Mouse (Mus musculus): ENCODE measurements around the gene Nrip1. TPM values are rescaled to one million over a fixed set of nuclear protein-coding genes. Genes with fewer than 3 reads are reported as not detected.

Nrip1 gene
- polyA plus RNA-seq, 1 experiment from 2014 or later: 23.3 TPM

GRCm38 (mm10) chr16:76344761-76345368 lies 28.8 kb downstream of the Nrip1 start:
- Histone ChIP-seq H3K4me2 (no peak overlapping the region), H3K9ac (no peak overlapping the region), H3K27me3 (replicated peaks) (no peaks in the 10 kb centered on the region), H3K4me3 (no peak overlapping the region), H3K27ac (replicated peaks) (no peak overlapping the region), H3K9me3 (peaks cover 8% of the 10 kb centered on the region), H3K4me1 (peaks cover 23% of the 10 kb centered on the region), H3K36me3 (peaks cover 56% of the 10 kb centered on the region)
- 83% methylated on average over 3 of the region's 3 CpGs for WGBS
- no peak for ATAC-seq (ENCODE audit: extremely low read depth, insufficient number of reproducible peaks, low FRiP score, low TSS enrichment)

GRCm38 (mm10) chr16:76344030-76344429 lies 29.6 kb downstream of the Nrip1 start:
- no peak overlapping the region for H3K9ac ChIP-seq
- H3K9me3 ChIP-seq: peaks cover 8% of the 10 kb centered on the region
- no peaks in the 10 kb centered on the region for H3K27me3 ChIP-seq (replicated peaks)
- peaks cover 53% of the 10 kb centered on the region for H3K36me3 ChIP-seq
- H3K4me2 ChIP-seq: no peak overlapping the region
- H3K4me1 ChIP-seq: peaks cover 23% of the 10 kb centered on the region
- H3K27ac ChIP-seq (replicated peaks): no peak overlapping the region
- WGBS: 92% methylated on average over 2 of the region's 2 CpGs
- ATAC-seq (ENCODE audit: extremely low read depth, insufficient number of reproducible peaks, low FRiP score, low TSS enrichment): no peak
- H3K4me3 ChIP-seq: no peak overlapping the region

GRCm38 (mm10) chr16:76341636-76342035 lies 32.0 kb downstream of the Nrip1 start:
- 57% methylated on average over 8 of the region's 8 CpGs for WGBS
- Histone ChIP-seq H3K4me1 (peaks cover 24% of the 10 kb centered on the region), H3K36me3 (peaks cover 44% of the 10 kb centered on the region), H3K27ac (replicated peaks) (no peak overlapping the region), H3K4me2 (no peak overlapping the region), H3K4me3 (no peak overlapping the region), H3K9ac (no peak overlapping the region), H3K27me3 (replicated peaks) (no peaks in the 10 kb centered on the region), H3K9me3 (peaks cover 8% of the 10 kb centered on the region)
- no peak for ATAC-seq (ENCODE audit: extremely low read depth, insufficient number of reproducible peaks, low FRiP score, low TSS enrichment)

GRCm38 (mm10) chr16:76339256-76339655 lies 34.4 kb downstream of the Nrip1 start:
- WGBS: 68% methylated on average over 10 of the region's 10 CpGs
- peaks cover 28% of the 10 kb centered on the region for H3K36me3 ChIP-seq
- no peak for ATAC-seq (ENCODE audit: extremely low read depth, insufficient number of reproducible peaks, low FRiP score, low TSS enrichment)
- H3K27ac ChIP-seq (replicated peaks): no peak overlapping the region
- no peaks in the 10 kb centered on the region for H3K27me3 ChIP-seq (replicated peaks)
- H3K4me1 ChIP-seq: peaks cover 24% of the 10 kb centered on the region
- no peak overlapping the region for H3K4me2 ChIP-seq
- H3K4me3 ChIP-seq: no peak overlapping the region
- H3K9ac ChIP-seq: no peak overlapping the region
- peaks cover 5% of the 10 kb centered on the region for H3K9me3 ChIP-seq

GRCm38 (mm10) chr16:76337351-76337750 lies 36.3 kb downstream of the Nrip1 start:
- ATAC-seq (ENCODE audit: extremely low read depth, insufficient number of reproducible peaks, low FRiP score, low TSS enrichment): no peak
- H3K4me1 ChIP-seq: peaks cover 23% of the 10 kb centered on the region
- H3K9ac ChIP-seq: no peak overlapping the region
- WGBS: 70% methylated on average over 7 of the region's 7 CpGs
- no peaks in the 10 kb centered on the region for H3K9me3 ChIP-seq
- no peak overlapping the region for H3K27ac ChIP-seq (replicated peaks)
- no peak overlapping the region for H3K4me3 ChIP-seq
- H3K4me2 ChIP-seq: no peak overlapping the region
- no peaks in the 10 kb centered on the region for H3K27me3 ChIP-seq (replicated peaks)
- H3K36me3 ChIP-seq: peaks cover 17% of the 10 kb centered on the region

GRCm38 (mm10) chr16:76336932-76337331 lies 36.7 kb downstream of the Nrip1 start:
- H3K4me3 ChIP-seq: no peak overlapping the region
- H3K27ac ChIP-seq (replicated peaks): no peak overlapping the region
- H3K4me2 ChIP-seq: no peak overlapping the region
- H3K9ac ChIP-seq: no peak overlapping the region
- peaks cover 22% of the 10 kb centered on the region for H3K4me1 ChIP-seq
- WGBS: 84% methylated on average over 11 of the region's 11 CpGs
- H3K36me3 ChIP-seq: peaks cover 17% of the 10 kb centered on the region
- H3K27me3 ChIP-seq (replicated peaks): no peaks in the 10 kb centered on the region
- H3K9me3 ChIP-seq: no peaks in the 10 kb centered on the region
- no peak for ATAC-seq (ENCODE audit: extremely low read depth, insufficient number of reproducible peaks, low FRiP score, low TSS enrichment)

GRCm38 (mm10) chr16:76335913-76336312 lies 37.7 kb downstream of the Nrip1 start:
- Histone ChIP-seq H3K4me1 (peaks cover 19% of the 10 kb centered on the region), H3K4me3 (no peak overlapping the region), H3K9me3 (no peaks in the 10 kb centered on the region), H3K4me2 (no peak overlapping the region), H3K27ac (replicated peaks) (no peak overlapping the region), H3K9ac (no peak overlapping the region), H3K36me3 (peaks cover 17% of the 10 kb centered on the region), H3K27me3 (replicated peaks) (no peaks in the 10 kb centered on the region)
- no peak for ATAC-seq (ENCODE audit: extremely low read depth, insufficient number of reproducible peaks, low FRiP score, low TSS enrichment)
- WGBS: 77% methylated on average over 6 of the region's 6 CpGs

GRCm38 (mm10) chr16:76332127-76332526 lies 41.5 kb downstream of the Nrip1 start:
- no peak overlapping the region for H3K9ac ChIP-seq
- H3K27me3 ChIP-seq (replicated peaks): no peaks in the 10 kb centered on the region
- H3K4me2 ChIP-seq: no peak overlapping the region
- H3K27ac ChIP-seq (replicated peaks): no peak overlapping the region
- H3K4me1 ChIP-seq: peaks cover 28% of the 10 kb centered on the region
- 75% methylated on average over 7 of the region's 7 CpGs for WGBS
- no peak overlapping the region for H3K4me3 ChIP-seq
- no peak for ATAC-seq (ENCODE audit: extremely low read depth, insufficient number of reproducible peaks, low FRiP score, low TSS enrichment)
- H3K36me3 ChIP-seq: peaks cover 13% of the 10 kb centered on the region
- H3K9me3 ChIP-seq: no peaks in the 10 kb centered on the region

GRCm38 (mm10) chr16:76331231-76331630 lies 42.4 kb downstream of the Nrip1 start:
- Histone ChIP-seq H3K4me3 (no peak overlapping the region), H3K4me2 (no peak overlapping the region), H3K4me1 (peaks cover 25% of the 10 kb centered on the region), H3K9me3 (no peaks in the 10 kb centered on the region), H3K27ac (replicated peaks) (no peak overlapping the region), H3K36me3 (peaks cover 9% of the 10 kb centered on the region), H3K9ac (no peak overlapping the region), H3K27me3 (replicated peaks) (no peaks in the 10 kb centered on the region)
- 79% methylated on average over 7 of the region's 7 CpGs for WGBS
- no peak for ATAC-seq (ENCODE audit: extremely low read depth, insufficient number of reproducible peaks, low FRiP score, low TSS enrichment)

GRCm38 (mm10) chr16:76325315-76325710 lies 48.3 kb downstream of the Nrip1 start:
- Histone ChIP-seq H3K27me3 (replicated peaks) (no peaks in the 10 kb centered on the region), H3K4me2 (no peak overlapping the region)
- WGBS: 87% methylated on average over 3 of the region's 3 CpGs

GRCm38 (mm10) chr16:76324411-76325314 lies 49.0 kb downstream of the Nrip1 start:
- 71% methylated on average over 3 of the region's 4 CpGs for WGBS
- Histone ChIP-seq H3K27ac (replicated peaks) (no peak overlapping the region; the same call in none of the 2 replicates), H3K9me3 (no peaks in the 10 kb centered on the region), H3K4me1 (peaks cover 57% of the 10 kb centered on the region), H3K4me2 (no peak overlapping the region), H3K4me3 (no peak overlapping the region), H3K27me3 (replicated peaks) (no peaks in the 10 kb centered on the region), H3K9ac (no peak overlapping the region), H3K36me3 (peaks cover 7% of the 10 kb centered on the region; the same call in 1 of the 2 replicates)
- no peak for ATAC-seq (ENCODE audit: extremely low read depth, insufficient number of reproducible peaks, low FRiP score, low TSS enrichment)

More at GRCm38 (mm10) chr16:76325315-76325710, 48.3 kb downstream of the Nrip1 start:
- Histone ChIP-seq H3K27ac (replicated peaks) (no peak overlapping the region), H3K9ac (no peak overlapping the region), H3K4me3 (no peak overlapping the region), H3K9me3 (no peaks in the 10 kb centered on the region), H3K4me1 (peaks cover 53% of the 10 kb centered on the region), H3K36me3 (peaks cover 7% of the 10 kb centered on the region; the same call in 1 of the 2 replicates)
- no peak for ATAC-seq (ENCODE audit: extremely low read depth, insufficient number of reproducible peaks, low FRiP score, low TSS enrichment)

All from heart, embryonic 13.5 days (tissue).